Mouse (Mus musculus): ENCODE results near the gene St3gal5. TPM values are rescaled to one million over a fixed set of nuclear protein-coding genes. Genes with fewer than 3 reads are reported as not detected.
A peak's percentile ranks its signal among the peaks of the same experiment; 100 is the strongest.

Gene St3gal5
- polyA plus RNA-seq, 1 experiment, result 28.1 TPM

DNA sequence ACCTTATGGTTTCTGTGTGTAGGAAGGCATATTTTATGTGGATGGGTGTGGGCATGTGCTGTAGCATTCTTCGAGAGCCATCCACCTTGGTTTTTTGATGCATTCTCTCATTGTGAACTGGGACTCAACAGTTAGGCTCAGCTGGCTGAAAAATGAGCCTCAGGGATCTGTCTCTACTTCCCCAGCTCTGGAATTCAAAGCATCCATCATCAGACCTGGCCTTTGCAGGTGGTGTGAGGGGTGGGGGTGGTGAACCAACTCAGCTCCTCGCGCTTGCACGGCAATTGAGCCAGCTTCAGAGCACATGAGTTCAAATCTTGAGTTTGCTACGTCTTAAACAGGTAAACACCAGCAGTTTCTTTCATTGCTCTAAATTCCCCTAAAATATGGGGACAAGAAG is 7.5 kb upstream of the St3gal5 start:
- H3K4me3 ChIP-seq (ENCODE audit: low read depth, low read length), result no peak overlapping the region
- 0 out of 2 replicates have a peak overlapping the region, but pooled peaks have one; percentile 28 for H3K27ac ChIP-seq (ENCODE audit: insufficient read depth, low read length)
- no peaks in the 10 kb centered on the region for H3K9me3 ChIP-seq (replicated peaks; ENCODE audit: control insufficient read depth, insufficient read depth, low read length, poor library complexity, severe bottlenecking)
- H3K9ac ChIP-seq (ENCODE audit: low read depth, poor library complexity, severe bottlenecking), result no peak overlapping the region
- TF ChIP-seq POLR2A (IDR thresholded peaks at IDR 0.05; ENCODE audit: insufficient read depth, low read length) (no peak), EP300 (IDR thresholded peaks at IDR 0.05; ENCODE audit: insufficient read depth, low read depth, low read length) (peak; percentile 75), CTCF (IDR thresholded peaks at IDR 0.05; ENCODE audit: low read depth, low read length) (no peak)
- no peaks in the 10 kb centered on the region; the same call in 1 of the 2 replicates for H3K27me3 ChIP-seq (ENCODE audit: control insufficient read depth, insufficient read depth, low read length, poor library complexity, severe bottlenecking)
- no peaks in the 10 kb centered on the region for H3K36me3 ChIP-seq (ENCODE audit: control insufficient read depth, insufficient read depth, low read length, poor library complexity, severe bottlenecking)
- no peaks in the 10 kb centered on the region for H3K4me1 ChIP-seq (ENCODE audit: control insufficient read depth, insufficient read depth, low read length)

DNA sequence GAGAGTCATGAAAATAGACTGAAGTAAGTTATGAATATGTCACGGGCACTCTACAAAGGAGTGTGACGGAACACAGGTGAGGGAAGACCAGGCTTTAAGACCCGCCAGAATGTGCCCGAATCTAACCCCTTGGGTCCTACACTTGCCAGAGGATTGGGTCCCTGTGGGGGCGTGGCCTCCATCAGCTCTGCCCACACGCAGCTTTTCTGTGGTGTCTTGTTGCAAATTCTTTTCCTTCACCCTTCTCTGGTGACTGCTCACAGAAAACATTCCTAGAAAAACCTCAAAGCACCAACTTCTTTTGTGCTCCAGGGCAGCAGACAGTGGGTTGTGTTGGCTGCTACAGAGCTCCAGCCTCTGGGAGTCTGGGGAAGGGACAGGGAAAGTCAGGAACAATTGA is 6.4 kb upstream of the St3gal5 start:
- no peak overlapping the region for H3K27ac ChIP-seq (ENCODE audit: insufficient read depth, low read length)
- H3K36me3 ChIP-seq (ENCODE audit: control insufficient read depth, insufficient read depth, low read length, poor library complexity, severe bottlenecking), result no peaks in the 10 kb centered on the region
- H3K27me3 ChIP-seq (ENCODE audit: control insufficient read depth, insufficient read depth, low read length, poor library complexity, severe bottlenecking), result no peaks in the 10 kb centered on the region; the same call in 1 of the 2 replicates
- H3K4me3 ChIP-seq (ENCODE audit: low read depth, low read length), result no peak overlapping the region
- no peaks in the 10 kb centered on the region for H3K9me3 ChIP-seq (replicated peaks; ENCODE audit: control insufficient read depth, insufficient read depth, low read length, poor library complexity, severe bottlenecking)
- H3K9ac ChIP-seq (ENCODE audit: low read depth, poor library complexity, severe bottlenecking), result no peak overlapping the region
- H3K4me1 ChIP-seq (ENCODE audit: control insufficient read depth, insufficient read depth, low read length), result no peaks in the 10 kb centered on the region
- TF ChIP-seq EP300 (IDR thresholded peaks at IDR 0.05; ENCODE audit: insufficient read depth, low read depth, low read length) (no peak), CTCF (IDR thresholded peaks at IDR 0.05; ENCODE audit: low read depth, low read length) (no peak), POLR2A (IDR thresholded peaks at IDR 0.05; ENCODE audit: insufficient read depth, low read length) (no peak)

DNA sequence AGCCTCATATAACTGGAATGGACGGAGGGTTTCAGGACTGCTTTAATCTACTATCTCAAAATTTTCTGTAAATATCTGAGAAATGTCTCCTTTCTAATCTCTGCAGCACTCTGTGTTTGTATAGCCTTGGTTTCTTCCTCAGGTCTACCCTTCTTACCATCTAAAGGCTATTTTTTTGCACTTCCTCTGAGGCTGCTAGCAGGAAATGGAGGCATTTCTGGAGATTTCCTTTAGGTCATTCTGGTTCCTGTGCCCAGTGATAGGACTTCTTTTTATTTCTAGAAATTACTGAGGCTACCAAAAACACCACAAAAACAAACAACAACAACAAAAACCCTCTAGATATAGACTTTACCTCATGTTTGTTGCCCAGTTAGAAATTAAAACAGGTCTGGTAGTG is 4.3 kb upstream of the St3gal5 start:
- no peak overlapping the region for H3K9ac ChIP-seq (ENCODE audit: low read depth, poor library complexity, severe bottlenecking)
- no peaks in the 10 kb centered on the region for H3K36me3 ChIP-seq (ENCODE audit: control insufficient read depth, insufficient read depth, low read length, poor library complexity, severe bottlenecking)
- no peak overlapping the region for H3K4me3 ChIP-seq (ENCODE audit: low read depth, low read length)
- no peak for TF ChIP-seq CTCF (IDR thresholded peaks at IDR 0.05; ENCODE audit: low read depth, low read length)
- TF ChIP-seq EP300 (IDR thresholded peaks at IDR 0.05; ENCODE audit: insufficient read depth, low read depth, low read length), result no peak
- no peak for TF ChIP-seq POLR2A (IDR thresholded peaks at IDR 0.05; ENCODE audit: insufficient read depth, low read length)
- no peak overlapping the region for H3K27ac ChIP-seq (ENCODE audit: insufficient read depth, low read length)
- no peaks in the 10 kb centered on the region; the same call in 1 of the 2 replicates for H3K27me3 ChIP-seq (ENCODE audit: control insufficient read depth, insufficient read depth, low read length, poor library complexity, severe bottlenecking)
- no peaks in the 10 kb centered on the region for H3K9me3 ChIP-seq (replicated peaks; ENCODE audit: control insufficient read depth, insufficient read depth, low read length, poor library complexity, severe bottlenecking)
- H3K4me1 ChIP-seq (ENCODE audit: control insufficient read depth, insufficient read depth, low read length), result no peaks in the 10 kb centered on the region

GRCm38 (mm10) chr6:72096217-72096616 is 1.2 kb upstream of the St3gal5 start:
- H3K9ac ChIP-seq (ENCODE audit: low read depth, poor library complexity, severe bottlenecking), result no peak overlapping the region
- no peak overlapping the region for H3K27ac ChIP-seq (ENCODE audit: insufficient read depth, low read length)
- no peaks in the 10 kb centered on the region; the same call in 1 of the 2 replicates for H3K27me3 ChIP-seq (ENCODE audit: control insufficient read depth, insufficient read depth, low read length, poor library complexity, severe bottlenecking)

GRCm38 (mm10) chr6:72096669-72097068 is 723 bp upstream of the St3gal5 start:
- Histone ChIP-seq H3K36me3 (ENCODE audit: control insufficient read depth, insufficient read depth, low read length, poor library complexity, severe bottlenecking) (no peaks in the 10 kb centered on the region), H3K27me3 (ENCODE audit: control insufficient read depth, insufficient read depth, low read length, poor library complexity, severe bottlenecking) (no peaks in the 10 kb centered on the region; the same call in 1 of the 2 replicates), H3K4me3 (ENCODE audit: low read depth, low read length) (no peak overlapping the region), H3K27ac (ENCODE audit: insufficient read depth, low read length) (no peak overlapping the region), H3K4me1 (ENCODE audit: control insufficient read depth, insufficient read depth, low read length) (no peaks in the 10 kb centered on the region), H3K9ac (ENCODE audit: low read depth, poor library complexity, severe bottlenecking) (0 out of 2 replicates have a peak overlapping the region, but pooled peaks have one; percentile 67), H3K9me3 (replicated peaks; ENCODE audit: control insufficient read depth, insufficient read depth, low read length, poor library complexity, severe bottlenecking) (no peaks in the 10 kb centered on the region)
- TF ChIP-seq CTCF (IDR thresholded peaks at IDR 0.05; ENCODE audit: low read depth, low read length), result no peak
- TF ChIP-seq EP300 (IDR thresholded peaks at IDR 0.05; ENCODE audit: insufficient read depth, low read depth, low read length), result no peak
- no peak for TF ChIP-seq POLR2A (IDR thresholded peaks at IDR 0.05; ENCODE audit: insufficient read depth, low read length)

More at GRCm38 (mm10) chr6:72096217-72096616, 1.2 kb upstream of the St3gal5 start:
- H3K4me3 ChIP-seq (ENCODE audit: low read depth, low read length), result no peak overlapping the region
- H3K36me3 ChIP-seq (ENCODE audit: control insufficient read depth, insufficient read depth, low read length, poor library complexity, severe bottlenecking), result no peaks in the 10 kb centered on the region
- TF ChIP-seq POLR2A (IDR thresholded peaks at IDR 0.05; ENCODE audit: insufficient read depth, low read length) (no peak), EP300 (IDR thresholded peaks at IDR 0.05; ENCODE audit: insufficient read depth, low read depth, low read length) (no peak), CTCF (IDR thresholded peaks at IDR 0.05; ENCODE audit: low read depth, low read length) (no peak)
- H3K4me1 ChIP-seq (ENCODE audit: control insufficient read depth, insufficient read depth, low read length), result no peaks in the 10 kb centered on the region
- no peaks in the 10 kb centered on the region for H3K9me3 ChIP-seq (replicated peaks; ENCODE audit: control insufficient read depth, insufficient read depth, low read length, poor library complexity, severe bottlenecking)

- peak overlapping the region; percentile 67 for H3K9ac ChIP-seq (ENCODE audit: low read depth, poor library complexity, severe bottlenecking)
- H3K4me1 ChIP-seq (ENCODE audit: control insufficient read depth, insufficient read depth, low read length), result no peaks in the 10 kb centered on the region
- TF ChIP-seq POLR2A (IDR thresholded peaks at IDR 0.05; ENCODE audit: insufficient read depth, low read length), result no peak
- no peak for TF ChIP-seq EP300 (IDR thresholded peaks at IDR 0.05; ENCODE audit: insufficient read depth, low read depth, low read length)
- no peak for TF ChIP-seq CTCF (IDR thresholded peaks at IDR 0.05; ENCODE audit: low read depth, low read length)
- peak overlapping the region; percentile 72 for H3K4me3 ChIP-seq (ENCODE audit: low read depth, low read length)
- no peaks in the 10 kb centered on the region for H3K36me3 ChIP-seq (ENCODE audit: control insufficient read depth, insufficient read depth, low read length, poor library complexity, severe bottlenecking)
- no peaks in the 10 kb centered on the region for H3K9me3 ChIP-seq (replicated peaks; ENCODE audit: control insufficient read depth, insufficient read depth, low read length, poor library complexity, severe bottlenecking)
- H3K27ac ChIP-seq (ENCODE audit: insufficient read depth, low read length), result no peak overlapping the region
- H3K27me3 ChIP-seq (ENCODE audit: control insufficient read depth, insufficient read depth, low read length, poor library complexity, severe bottlenecking), result no peaks in the 10 kb centered on the region
Observed at GRCm38 (mm10) chr6:72098021-72098655, 746 bp downstream of the St3gal5 start.
